Mouse (Mus musculus): Measurements from ENCODE around the gene Nrbp1.
"Not testable (repeated sequence)": the region's sequence is repeated elsewhere in the genome, so short reads cannot be mapped to it uniquely, and the experiment has no call there.

Gene Nrbp1

DNA sequence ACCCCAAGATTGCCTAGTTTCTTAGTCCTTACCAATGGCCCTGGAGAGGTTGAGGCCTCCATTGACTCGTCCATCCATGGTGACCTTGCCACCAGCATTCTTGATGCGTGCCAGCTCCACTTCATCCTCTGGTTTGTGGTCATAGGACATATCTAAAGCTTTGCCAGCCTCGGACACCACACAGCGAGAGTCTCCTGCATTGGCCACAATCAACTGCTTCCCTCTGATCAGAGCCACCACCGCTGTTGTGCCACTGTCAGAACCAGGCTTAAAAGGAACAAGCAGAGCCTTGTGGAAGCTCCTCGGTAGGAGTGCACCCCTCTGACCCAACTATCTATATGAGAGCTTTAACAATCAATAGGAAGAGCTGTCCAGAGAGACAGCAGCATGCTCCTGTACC, 36.2 kb upstream of the Nrbp1 start:
- DNase-seq (ENCODE audit: low spot score), result no peak

DNA sequence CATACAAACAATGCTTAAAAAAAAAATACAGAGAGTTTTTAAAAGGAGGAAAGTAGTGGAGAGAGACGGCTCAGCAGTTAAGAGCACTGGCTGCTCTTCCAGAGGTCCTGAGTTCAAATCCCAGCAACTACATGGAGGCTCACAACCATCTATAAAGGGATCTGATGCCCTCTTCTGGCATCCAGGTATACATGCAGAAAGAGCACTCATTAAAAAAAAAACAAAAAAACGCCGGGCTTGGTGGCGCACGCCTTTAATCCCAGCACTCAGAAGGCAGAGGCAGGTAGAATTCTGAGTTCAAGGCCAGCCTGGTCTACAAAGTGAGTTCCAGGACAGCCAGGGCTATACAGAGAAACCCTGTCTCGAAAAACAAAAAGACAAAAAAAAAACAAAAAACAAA, 24.1 kb upstream of the Nrbp1 start:
- not testable (repeated sequence) for DNase-seq (ENCODE audit: low spot score)

DNA sequence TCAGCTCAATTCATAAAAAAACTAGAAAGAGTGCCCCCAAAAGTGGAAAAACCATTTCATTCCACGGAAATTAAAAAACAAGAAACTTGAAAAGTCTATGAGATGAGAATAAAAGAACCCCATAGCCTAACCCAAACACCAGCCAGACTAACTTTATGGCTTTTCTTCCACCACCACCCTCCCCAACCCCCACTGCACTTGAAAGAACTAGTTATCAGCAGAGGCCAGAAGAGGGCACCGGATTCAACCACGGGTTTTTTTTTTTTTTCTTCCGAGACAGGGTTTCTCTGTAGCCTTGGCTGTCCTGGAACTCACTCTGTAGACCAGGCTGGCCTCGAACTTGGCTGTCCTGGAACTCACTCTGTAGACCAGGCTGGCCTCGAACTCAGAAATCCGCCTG, 22.4 kb upstream of the Nrbp1 start:
- DNase-seq (ENCODE audit: low spot score), result no peak

DNA sequence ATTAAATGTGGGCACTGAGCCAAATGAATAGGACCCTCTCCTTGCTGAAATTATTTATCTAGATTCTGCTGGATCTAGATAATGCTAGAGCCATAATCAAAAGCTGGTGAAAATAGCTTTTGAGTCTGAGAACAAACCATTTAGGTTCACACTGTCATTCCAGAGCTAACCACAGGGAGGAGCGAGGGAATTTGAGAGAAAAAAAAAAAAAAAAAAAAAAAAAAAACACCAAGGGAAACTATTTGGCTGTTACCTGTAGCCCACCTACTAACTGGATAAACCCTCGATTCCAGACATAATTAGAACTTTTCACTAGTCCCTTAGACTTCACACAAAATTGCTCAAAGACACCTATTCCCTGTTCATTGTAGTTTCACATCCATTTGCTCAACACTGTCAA, 21.6 kb upstream of the Nrbp1 start:
- peak; percentile 71 for DNase-seq (ENCODE audit: low spot score)

DNA sequence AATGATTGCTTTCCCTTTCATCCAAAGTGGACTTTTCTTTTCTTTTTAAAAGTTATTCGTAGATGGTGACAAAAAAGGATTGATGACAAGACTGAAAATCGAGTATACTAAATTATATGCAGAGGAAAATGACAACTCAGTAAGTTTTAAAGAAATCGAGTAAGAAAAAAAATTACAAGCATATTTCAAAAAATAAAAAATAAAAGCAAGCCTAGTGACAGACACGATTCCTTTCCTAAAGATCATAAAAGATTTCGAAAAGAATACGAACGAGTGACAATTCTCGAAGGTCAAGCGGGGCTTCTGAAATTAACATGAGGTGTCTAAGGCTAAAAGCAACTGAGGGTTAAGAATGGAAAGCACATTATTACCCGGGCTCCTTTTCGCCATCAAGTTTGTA, 21.2 kb upstream of the Nrbp1 start:
- no peak for DNase-seq (ENCODE audit: low spot score)

DNA sequence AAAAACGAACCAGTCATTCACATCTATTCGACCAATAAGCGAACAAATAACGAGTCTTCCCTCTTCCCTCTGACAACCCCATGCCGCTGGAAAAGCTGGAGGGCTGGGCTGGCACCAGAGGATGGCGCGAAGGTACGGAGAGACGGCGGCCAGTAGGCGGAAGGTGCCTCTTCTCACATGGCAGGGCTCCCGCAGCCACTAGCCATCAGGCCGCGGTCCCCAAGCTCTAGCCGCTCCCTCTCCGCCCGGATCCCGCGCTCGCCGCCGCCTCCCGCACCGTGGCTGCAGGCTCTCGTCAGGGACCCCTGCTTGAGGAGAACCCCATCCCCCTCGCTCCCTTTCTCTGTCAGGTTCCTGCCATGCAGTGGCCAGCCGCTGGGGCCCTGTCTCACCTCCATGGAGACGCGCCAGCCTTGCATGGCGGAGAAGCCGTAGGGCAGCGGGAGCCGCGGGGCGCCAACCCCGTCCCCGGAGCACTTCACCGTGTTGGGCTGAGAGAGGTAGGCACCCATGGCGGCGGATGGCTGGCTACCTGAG, 20.7 kb upstream of the Nrbp1 start:
- no peak for DNase-seq (ENCODE audit: low spot score)

DNA sequence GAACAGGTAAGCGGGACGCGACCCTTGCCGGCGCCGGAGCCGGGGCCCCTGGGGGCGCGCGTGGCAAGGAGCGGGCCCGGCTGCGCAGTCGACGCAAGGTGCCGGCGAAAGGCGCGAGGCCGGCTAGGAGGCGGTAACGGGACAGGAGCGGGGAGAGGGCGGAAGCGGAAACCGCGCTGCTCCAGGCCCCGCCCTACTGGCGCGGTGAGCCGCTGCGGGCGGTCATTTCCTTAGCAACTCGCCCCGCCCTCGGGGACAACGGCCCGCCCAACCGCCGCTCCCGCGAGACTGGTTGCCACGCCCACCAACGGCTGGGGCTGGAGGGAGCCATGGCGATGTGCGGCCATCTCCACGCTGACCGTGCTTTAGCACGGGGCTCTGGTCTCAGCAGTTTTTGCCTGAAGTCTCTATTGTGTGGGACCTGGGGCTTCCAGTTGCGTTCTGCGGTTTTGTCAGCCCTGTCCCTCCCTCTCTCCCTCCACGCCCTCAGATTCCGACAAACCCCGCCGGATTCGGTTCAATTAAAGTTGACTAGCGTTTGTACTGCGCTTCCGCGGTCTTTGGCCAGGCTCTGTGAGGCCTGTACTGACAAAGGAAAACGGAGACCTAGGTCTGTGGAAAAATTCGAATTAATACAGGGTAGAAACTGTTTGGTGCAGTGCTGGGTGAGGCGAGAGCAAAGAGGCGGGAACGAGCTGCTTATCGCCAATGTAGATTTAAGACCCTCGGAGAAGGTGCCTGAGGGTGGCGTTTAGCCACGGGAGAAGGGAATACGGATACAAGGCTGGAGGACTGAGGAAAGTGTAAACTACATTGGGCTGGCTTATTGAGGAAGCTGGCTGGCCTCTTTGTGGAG, 20.0 kb upstream of the Nrbp1 start, which contains the start of gene Ppm1g:
TSS of gene Ppm1g (minus strand) at position 240 of the 856 bp plus-strand sequence.
- DNase-seq (ENCODE audit: low spot score), result peak; percentile 95

DNA sequence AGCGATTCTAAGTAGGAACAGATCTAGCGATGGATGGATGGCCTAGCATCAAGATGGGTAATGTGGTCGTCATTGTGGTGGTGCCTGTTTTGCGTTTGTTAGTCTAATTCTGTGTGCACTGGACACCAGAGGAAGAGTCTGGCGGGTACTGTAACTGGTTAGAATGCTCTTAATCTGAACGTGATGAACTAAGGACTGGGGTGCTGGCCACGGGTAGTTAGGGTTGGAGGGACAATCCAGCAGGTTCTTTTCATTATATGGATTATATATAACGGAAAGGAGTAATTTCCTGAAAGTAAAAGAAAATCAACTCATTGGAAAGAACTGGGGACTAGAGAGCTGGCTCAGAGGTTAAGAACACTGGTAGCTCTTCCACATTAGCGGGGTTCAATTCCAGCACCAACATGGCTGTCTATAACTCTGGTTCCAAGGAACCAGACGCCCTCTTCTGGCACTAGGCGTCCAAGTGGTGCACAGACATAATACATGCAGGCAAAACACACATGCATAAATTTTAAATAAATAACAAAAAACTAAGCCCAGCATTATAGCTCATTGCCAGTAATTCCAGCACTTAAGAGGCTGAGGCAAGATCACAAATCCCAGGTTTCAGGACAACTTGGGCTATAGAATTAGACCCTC, 19.2 kb upstream of the Nrbp1 start:
- DNase-seq (ENCODE audit: low spot score), result peak; percentile 84

DNA sequence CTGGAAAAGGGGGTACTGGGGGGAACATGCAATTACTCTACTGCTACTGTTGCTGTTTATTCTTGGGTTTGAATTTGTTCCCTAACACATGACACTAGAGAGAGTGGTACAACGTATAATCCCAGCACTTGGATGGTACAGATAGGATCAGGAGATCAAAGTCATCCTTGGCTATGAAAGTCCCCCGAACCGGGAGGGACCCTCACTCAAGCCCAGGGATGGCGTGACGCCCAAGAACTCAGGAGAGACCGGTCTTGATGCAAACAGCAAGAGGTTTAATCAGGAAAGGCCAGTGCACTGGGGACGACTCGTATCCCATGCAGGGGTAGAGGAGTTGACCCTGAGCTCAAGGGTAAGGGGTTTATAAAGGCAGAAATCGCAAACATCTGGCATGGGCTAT, 18.0 kb upstream of the Nrbp1 start:
- DNase-seq (ENCODE audit: low spot score), result no peak

DNA sequence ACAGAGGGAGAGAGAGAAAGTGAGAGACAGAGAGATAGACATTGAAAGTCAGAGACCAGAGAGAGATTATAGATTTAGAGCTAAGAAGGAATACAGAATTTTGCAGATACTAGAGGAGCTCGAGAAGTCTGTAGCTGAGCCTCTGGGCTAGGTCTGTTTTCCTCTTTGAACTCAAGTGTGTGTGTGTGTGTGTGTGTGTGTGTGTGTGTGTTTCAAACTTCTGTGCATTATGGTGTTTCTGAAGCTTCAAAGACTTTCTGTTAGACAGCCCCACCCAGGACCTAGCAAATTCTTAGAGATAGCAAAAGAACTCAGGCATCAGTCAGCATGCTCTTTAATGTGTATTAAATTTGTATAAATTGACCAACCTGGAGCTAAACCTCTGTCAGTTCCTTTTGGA, 14.0 kb upstream of the Nrbp1 start:
- DNase-seq (ENCODE audit: low spot score), result no peak

DNA sequence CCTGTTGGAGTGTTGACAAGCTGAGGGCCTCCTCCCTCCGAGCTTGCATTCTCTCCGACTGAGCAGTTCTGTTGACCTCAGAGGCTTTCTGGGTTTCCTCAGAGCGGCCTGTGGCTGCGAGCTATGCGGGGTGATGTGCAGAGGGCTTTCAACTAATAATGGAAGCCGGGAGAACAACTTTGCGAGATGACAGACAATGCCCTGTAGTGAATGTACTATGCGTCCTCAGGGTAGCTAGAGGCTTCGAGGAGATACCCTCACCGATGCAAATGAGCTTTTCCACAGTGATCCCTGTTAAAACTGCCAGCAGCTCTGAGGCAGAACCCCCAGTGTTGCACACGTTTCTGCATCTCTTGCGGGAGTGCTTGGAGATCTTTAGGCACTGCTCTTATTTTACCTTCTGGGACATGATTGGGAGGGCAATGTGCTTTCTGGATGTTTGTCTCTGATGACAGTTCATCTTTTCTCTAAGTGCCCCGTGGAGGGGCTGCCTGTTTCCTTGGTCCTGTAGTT, 914 bp downstream of the Nrbp1 start:
- no peak for DNase-seq (ENCODE audit: low spot score)

DNA sequence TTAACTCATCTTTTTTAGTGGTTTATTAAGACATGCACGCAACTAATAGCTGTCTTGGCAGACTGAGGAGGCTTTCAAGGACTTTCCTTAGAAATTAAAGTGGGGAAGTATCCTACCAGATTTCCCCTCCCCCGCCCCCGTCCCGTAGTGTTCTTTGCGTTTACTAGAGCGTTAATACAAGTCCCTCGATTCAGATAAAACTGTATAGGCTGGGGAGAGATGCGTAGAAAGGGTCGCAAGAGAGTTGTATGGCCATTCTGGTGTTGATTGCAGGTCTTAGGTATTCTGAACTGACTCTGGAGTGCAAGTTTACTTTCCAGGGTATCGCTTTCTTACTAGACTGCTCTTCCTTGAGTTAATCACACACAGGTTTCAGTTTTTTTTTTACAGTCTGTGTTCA, 1.5 kb downstream of the Nrbp1 start:
- DNase-seq (ENCODE audit: low spot score), result no peak

DNA sequence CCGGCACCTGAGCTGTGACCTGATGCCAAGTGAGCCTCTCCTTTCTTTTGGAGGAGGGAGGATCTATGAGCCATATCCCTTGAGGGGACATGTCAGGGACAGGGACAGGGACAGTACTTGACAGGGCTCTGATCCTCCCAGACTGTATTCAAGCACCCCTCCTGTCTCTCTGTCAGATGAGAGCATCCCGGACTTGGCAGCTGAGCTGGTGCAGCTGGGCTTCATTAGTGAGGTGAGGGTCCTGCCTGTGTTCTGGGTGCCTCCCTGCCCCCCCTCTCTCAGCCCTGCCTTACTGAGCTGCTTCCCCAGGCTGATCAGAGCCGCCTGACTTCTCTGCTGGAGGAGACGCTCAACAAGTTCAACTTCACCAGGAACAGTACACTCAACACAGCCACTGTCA, 10.1 kb downstream of the Nrbp1 start:
- DNase-seq (ENCODE audit: low spot score), result no peak

DNA sequence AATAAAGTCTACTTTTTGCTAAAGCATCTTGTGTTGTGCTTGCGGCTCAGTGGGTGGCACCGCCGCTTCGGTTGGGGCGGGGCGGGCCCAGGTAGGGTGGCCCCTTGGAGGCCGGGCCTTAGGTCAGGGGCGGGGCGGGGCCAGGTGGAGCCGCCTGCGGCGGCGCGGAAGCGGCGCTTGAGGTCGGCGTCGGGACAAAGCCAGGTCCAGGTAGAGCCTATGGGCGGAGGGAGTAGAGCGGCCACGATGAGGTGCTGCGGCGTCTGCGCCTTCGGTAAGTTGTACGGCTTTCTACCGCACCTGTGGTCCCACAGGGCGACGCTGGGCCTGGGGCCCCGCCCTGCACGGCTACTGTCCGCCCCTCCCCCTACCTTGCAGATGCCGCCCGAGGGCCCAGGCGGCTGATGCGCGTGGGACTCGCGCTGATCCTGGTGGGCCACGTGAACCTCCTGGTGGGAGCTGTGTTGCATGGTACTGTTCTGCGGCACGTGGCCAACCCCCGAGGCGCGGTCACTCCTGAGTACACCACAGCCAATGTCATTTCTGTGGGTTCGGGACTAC, 11.0 kb downstream of the Nrbp1 start, which contains the start of gene Krtcap3:
TSS of gene Krtcap3 (plus strand) at position 151 of the 561 bp plus-strand sequence.
- DNase-seq (ENCODE audit: low spot score), result no peak

DNA sequence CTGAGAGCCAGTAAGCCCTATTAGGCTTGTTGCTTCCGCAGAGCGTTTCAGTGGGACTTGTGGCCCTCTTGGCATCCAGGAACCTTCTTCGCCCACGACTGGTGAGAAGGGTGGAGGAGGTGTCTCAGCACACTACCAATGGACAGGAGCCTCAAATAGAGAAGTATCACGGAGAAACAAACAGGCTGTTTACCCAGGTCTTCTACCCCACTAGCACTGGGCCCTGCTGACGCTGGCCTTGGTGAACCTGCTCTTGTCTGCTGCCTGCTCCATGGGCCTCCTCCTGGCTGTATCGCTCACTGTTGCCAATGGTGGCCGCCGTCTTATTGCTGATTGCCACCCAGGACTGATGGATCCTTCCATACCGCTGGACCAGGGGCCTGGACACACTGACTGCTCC, 11.5 kb downstream of the Nrbp1 start:
- DNase-seq (ENCODE audit: low spot score), result no peak

DNA sequence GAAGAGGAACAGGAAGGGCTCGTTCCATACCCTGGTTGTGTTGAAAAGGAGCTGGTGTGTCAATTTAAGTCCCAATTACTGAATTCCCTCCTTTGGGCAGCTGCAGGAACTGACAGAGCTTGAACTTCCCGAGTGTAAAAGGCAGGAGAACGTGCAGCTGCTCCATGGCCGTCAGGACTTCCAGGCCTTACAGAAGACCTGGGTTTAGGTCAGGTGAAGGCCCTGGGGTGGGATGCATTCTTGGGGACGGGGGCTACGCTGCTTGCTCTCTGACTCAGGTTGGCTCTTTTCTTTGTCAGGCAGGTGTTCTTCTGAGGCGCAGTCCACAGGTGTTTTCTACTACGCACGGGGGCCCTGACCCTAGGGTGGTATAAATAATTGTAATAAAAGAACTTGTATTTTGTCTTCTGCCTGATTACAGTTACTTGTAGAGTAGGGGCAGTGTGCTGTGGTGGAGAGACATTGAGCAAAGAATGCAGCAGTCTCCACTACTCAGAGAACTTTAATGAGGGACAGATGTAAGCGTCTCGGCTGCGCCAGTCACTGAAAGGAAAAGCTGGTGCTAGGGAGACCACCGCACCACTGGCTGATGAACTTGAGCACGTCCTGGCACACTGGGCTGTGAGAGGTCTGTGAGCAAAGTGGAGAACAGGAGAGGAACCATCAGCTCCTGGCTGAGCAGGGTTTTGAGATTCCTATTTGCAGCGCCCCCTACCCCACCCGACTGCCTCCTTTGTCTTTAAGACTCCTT, 12.3 kb downstream of the Nrbp1 start:
- no peak for DNase-seq (ENCODE audit: low spot score)

DNA sequence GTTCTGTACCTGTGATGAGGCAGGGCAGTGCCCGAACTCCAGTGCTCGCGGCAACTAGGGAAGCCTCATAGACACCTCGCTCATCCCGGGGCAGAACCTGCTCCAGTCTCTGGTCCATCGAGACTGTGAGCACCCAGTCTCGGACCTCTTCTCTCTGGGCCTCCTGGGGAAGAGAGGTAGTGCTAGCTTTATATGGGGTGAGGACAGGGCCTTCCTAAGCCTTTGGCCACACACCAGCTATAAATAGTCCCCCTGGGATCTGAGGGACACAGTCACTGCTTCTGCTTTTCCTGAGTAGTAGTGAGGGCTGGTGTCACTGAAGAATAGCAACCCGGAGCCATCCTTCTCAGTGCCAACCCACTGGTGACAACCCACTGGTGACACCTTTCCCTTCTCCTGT, 13.1 kb downstream of the Nrbp1 start:
- DNase-seq (ENCODE audit: low spot score), result no peak

DNA sequence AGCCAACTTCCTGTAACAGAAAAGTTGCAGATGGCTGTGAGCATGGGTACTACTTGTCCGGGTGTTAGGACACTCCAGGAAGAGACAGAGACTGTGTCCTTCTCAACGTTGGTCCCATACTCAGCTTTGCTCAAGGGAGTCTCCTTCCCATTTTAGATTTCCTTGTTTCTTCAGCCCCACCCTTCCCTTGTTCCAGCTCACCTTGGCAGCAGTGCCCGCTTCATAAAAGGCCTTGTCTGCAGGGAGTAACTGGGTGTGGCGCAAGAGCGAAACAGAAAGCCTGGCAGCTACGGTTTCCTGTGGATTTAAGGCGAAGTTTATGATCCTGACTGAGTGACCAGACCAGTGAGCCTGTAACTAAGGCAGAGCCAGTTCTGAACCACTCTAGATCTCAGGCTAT, 13.8 kb downstream of the Nrbp1 start:
- DNase-seq (ENCODE audit: low spot score), result peak; percentile 47

DNA sequence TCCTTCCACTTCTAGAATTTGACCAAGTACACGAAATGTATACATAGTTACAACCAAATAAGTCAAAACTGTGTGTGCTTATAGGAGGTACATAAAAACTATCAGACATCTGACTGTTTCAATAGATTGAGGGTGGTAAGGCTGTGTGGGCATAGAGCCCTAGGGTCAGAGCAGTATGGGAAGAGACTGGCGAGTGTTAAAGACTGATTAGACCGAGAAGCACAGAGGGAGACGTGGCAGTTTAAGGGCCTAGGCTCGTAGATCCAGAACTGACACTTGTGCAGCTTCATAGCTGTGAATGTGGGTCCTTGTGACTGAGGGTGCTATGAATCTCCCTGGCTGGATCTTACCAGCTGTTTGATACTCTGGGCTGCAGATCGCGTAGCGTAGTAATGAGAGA, 14.2 kb downstream of the Nrbp1 start:
- DNase-seq (ENCODE audit: low spot score), result no peak

DNA sequence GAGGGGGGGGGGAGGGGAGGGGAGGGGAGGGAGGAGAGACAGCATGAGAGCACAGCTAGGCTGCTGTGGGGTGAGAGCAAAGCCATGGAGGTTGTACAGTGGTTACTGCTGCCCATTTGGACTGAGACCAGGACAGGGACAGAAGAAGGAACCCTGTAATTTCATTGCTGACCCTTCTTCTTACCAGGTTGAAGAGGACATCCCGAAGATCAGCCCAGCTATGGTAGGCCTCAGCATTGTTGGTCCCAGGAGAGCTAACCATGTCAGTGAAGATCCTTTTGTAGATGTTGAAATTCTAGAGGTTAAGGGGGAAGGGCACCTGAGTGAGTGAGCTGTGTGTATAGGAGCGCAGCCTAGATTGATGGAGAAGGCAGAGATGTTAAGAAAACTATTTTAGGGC, 14.7 kb downstream of the Nrbp1 start:
- DNase-seq (ENCODE audit: low spot score), result no peak

DNA sequence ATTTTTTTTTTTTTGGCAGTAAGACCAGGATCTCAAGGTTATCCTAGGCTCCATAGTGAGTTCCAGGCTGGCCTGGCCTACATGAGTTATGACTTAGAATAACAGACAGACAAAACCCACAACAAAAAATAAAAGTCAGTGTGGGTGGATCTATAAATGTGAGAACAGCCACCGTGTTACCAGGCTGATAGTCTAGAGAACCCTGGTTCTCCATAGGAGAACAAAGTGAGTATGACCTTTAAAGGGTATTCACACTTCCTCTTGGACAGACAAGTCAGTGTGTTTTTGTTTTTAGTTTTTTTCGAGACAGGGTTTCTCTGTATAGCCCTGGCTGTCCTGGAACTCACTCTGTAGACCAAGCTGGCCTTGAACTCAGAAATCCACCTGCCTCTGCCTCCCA, 15.3 kb downstream of the Nrbp1 start:
- no peak for DNase-seq (ENCODE audit: low spot score)

DNA sequence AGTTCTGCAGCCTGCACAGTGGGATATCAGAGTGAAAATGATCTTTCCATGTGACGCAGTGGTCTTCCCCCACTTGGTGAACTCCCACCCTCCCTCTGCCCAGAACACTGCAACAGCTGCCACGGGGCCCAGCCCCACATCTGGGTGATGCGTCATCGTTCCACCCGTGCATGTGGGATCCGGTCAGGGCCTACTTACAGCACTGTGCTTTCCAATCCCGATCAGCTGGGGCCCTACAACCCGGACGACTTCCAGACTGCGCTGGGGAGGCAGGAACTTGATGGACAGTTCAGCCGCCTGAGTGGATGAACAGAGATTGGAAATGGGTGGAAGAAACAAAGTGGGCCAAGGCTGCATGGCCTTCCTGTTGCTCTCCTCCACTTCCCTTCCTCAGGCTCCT, 17.0 kb downstream of the Nrbp1 start:
- no peak for DNase-seq (ENCODE audit: low spot score)

Measured in adipocyte (in vitro differentiated cells).